Mouse (Mus musculus): ENCODE data around the gene Sspo. TPM values are rescaled to one million over a fixed set of nuclear protein-coding genes. Genes with fewer than 3 reads are reported as not detected.

Sspo gene
- 2.5 TPM for polyA plus RNA-seq (2012; fragmentation: generic; extraction: Trizol)

DNA sequence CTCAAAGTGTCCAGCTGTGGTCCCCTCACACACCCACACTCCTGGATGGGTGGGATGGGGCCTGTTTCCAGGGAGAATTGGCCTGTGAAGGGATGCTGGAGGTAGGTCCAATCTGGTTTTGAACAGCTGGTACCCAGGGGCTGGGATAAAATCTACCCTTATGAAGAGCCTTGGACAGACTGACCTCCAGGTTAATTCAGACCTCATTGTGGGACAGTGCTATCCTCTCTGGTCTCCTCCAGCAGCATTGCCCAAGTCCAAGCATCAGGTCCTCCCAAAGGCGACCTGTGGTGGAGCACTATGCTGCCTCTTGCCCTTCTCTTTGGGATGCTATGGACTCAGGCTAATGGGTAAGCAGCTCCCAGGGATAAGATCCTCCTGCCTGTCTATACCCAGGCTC lies at the start of gene Sspo:
Gene Sspo (plus strand): TSS at position 301 of the 400 bp plus-strand sequence.
- Histone ChIP-seq H3K36me3 (ENCODE audit: control insufficient read depth, insufficient read depth) (no peaks in the 10 kb centered on the region), H3K79me2 (ENCODE audit: control insufficient read depth, insufficient read depth) (no peaks in the 10 kb centered on the region), H3K4me3 (no peak within 1 kb of the TSS), H3ac (ENCODE audit: control insufficient read depth, insufficient read length) (no peak within 1 kb of the TSS), H3K4me2 (ENCODE audit: low read depth) (no peak within 1 kb of the TSS), H3K27me3 (ENCODE audit: control insufficient read depth, insufficient read depth, insufficient read length) (peaks cover 7% of the 10 kb centered on the region)
- no peak for TF ChIP-seq POLR2A (IDR thresholded peaks at IDR 0.05; ENCODE audit: insufficient read length, low read depth)
- no peak for TF ChIP-seq E2F4 (IDR thresholded peaks at IDR 0.05; ENCODE audit: insufficient read depth)
- no peak for TF ChIP-seq MYOG (IDR thresholded peaks at IDR 0.05; ENCODE audit: control insufficient read depth in 1 of 3, insufficient read depth in 1 of 3, insufficient read length in 2 of 3, low read depth in 2 of 3)
- no peak for TF ChIP-seq USF1 (IDR thresholded peaks at IDR 0.05; ENCODE audit: low read depth)
- TF ChIP-seq POLR2AphosphoS2 (IDR thresholded peaks at IDR 0.05; ENCODE audit: insufficient read length, low read depth), result no peak
- no peak for TF ChIP-seq TCF3 (IDR thresholded peaks at IDR 0.05; ENCODE audit: insufficient read length, low read depth)
- no peak for TF ChIP-seq SRF (IDR thresholded peaks at IDR 0.05; ENCODE audit: control insufficient read depth, insufficient read length, low read depth)
- no peak for TF ChIP-seq MYOD1 (IDR thresholded peaks at IDR 0.05; ENCODE audit: control insufficient read depth in 1 of 3, insufficient read length in 2 of 3, low read depth in 2 of 3)
- no peak for TF ChIP-seq CEBPB (IDR thresholded peaks at IDR 0.05; ENCODE audit: insufficient read depth, poor library complexity, severe bottlenecking)
- TF ChIP-seq REST (IDR thresholded peaks at IDR 0.05; ENCODE audit: insufficient read depth, insufficient read length), result no peak
- no peak for TF ChIP-seq TCF12 (IDR thresholded peaks at IDR 0.05; ENCODE audit: insufficient read depth, poor library complexity, severe bottlenecking)
- TF ChIP-seq MAX (IDR thresholded peaks at IDR 0.05; ENCODE audit: low read depth), result no peak

DNA sequence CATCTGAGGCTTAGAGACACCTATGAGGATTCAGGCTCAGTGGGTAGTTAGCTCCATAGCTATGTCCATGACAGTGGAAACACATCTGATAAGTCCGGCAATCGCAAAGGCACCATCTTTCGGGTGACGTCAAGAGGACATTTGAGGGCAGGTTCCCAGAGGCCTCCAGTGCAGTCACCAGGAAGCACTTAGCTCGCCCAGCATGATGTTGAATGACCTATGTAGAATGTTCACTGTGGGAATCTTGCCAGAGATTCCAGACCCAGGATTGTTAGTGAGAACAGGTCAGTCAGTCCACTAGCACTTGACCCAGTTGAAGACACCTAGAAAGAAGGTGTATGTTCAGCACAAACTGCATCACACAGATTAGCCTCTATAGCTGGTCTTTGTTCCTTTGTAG lies 48.1 kb upstream of the Sspo start:
- Histone ChIP-seq H3K4me3 (no peak overlapping the region), H3K27me3 (ENCODE audit: control insufficient read depth, insufficient read depth, insufficient read length) (no peaks in the 10 kb centered on the region), H3ac (ENCODE audit: control insufficient read depth, insufficient read length) (no peak overlapping the region), H3K36me3 (ENCODE audit: control insufficient read depth, insufficient read depth) (no peaks in the 10 kb centered on the region), H3K4me2 (ENCODE audit: low read depth) (no peak overlapping the region), H3K79me2 (ENCODE audit: control insufficient read depth, insufficient read depth) (no peaks in the 10 kb centered on the region)
- TF ChIP-seq USF1 (IDR thresholded peaks at IDR 0.05; ENCODE audit: low read depth), result no peak
- no peak for TF ChIP-seq SRF (IDR thresholded peaks at IDR 0.05; ENCODE audit: control insufficient read depth, insufficient read length, low read depth)
- TF ChIP-seq TCF12 (IDR thresholded peaks at IDR 0.05; ENCODE audit: insufficient read depth, poor library complexity, severe bottlenecking), result no peak
- TF ChIP-seq POLR2A (IDR thresholded peaks at IDR 0.05; ENCODE audit: insufficient read length, low read depth), result no peak
- TF ChIP-seq MYOG (IDR thresholded peaks at IDR 0.05; ENCODE audit: control insufficient read depth in 1 of 3, insufficient read depth in 1 of 3, insufficient read length in 2 of 3, low read depth in 2 of 3), result no peak

DNA sequence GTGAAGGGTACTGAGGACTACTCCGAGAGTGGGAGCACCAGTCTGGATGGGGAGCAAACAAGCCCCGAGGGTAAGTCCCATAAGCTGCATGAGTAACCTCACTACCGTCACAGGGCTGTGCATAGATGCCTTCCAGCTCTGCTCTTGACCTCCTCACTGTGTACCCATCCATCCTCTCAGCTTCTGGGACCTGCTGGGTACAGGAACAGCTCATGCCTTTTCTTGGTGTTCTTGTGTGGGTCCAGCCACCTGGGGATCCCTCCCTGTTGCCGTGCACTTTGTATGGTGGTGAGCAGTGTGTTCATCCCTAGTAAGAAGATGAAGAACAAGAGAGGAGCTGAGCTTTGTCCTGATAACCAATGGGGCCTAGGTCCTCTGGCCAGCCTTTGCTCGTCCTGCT lies 44.0 kb upstream of the Sspo start:
- no peaks in the 10 kb centered on the region for H3K27me3 ChIP-seq (ENCODE audit: control insufficient read depth, insufficient read depth, insufficient read length)
- TF ChIP-seq TCF3 (IDR thresholded peaks at IDR 0.05; ENCODE audit: insufficient read length, low read depth) (no peak), E2F4 (IDR thresholded peaks at IDR 0.05; ENCODE audit: insufficient read depth) (no peak), REST (IDR thresholded peaks at IDR 0.05; ENCODE audit: insufficient read depth, insufficient read length) (no peak), CEBPB (IDR thresholded peaks at IDR 0.05; ENCODE audit: insufficient read depth, poor library complexity, severe bottlenecking) (no peak), MAX (IDR thresholded peaks at IDR 0.05; ENCODE audit: low read depth) (no peak), MYOD1 (IDR thresholded peaks at IDR 0.05; ENCODE audit: control insufficient read depth in 1 of 3, insufficient read length in 2 of 3, low read depth in 2 of 3) (no peak)
- H3K79me2 ChIP-seq (ENCODE audit: control insufficient read depth, insufficient read depth), result no peaks in the 10 kb centered on the region
- H3K4me2 ChIP-seq (ENCODE audit: low read depth), result no peak overlapping the region
- H3K4me3 ChIP-seq, result no peak overlapping the region
- H3K36me3 ChIP-seq (ENCODE audit: control insufficient read depth, insufficient read depth), result no peaks in the 10 kb centered on the region
- no peak overlapping the region for H3ac ChIP-seq (ENCODE audit: control insufficient read depth, insufficient read length)

DNA sequence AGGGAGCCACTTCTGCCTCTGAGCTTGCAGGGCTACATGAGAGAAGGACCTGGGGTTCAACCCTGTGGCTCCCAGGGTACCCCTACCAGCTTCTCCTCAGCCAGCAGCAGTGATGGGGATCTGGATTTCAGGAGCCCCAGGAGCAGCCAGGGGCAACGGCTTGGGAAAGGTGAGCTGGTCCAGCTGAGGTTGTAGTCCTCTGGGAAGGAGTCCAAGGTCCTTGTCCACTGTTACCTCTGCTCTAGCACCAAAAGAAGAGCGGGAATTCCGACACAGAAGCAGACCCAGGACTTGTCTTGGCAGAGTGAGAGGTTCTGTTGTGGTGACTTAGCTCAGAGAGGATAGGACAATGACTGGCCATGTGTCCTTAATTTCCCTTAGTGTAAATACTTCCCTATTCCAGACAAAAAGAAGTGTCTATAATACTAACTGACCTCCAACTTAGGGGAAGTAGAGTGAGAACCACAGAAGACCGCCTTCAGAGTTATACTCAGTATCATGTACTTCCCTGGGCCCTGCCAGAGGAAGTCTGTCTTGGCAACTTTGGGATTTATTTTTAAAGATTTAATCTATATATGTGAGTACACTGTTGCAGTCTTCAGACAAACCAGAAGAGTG lies 38.2 kb upstream of the Sspo start:
- H3K4me3 ChIP-seq, result no peak overlapping the region
- H3K27me3 ChIP-seq (ENCODE audit: control insufficient read depth, insufficient read depth, insufficient read length), result no peaks in the 10 kb centered on the region
- no peaks in the 10 kb centered on the region for H3K79me2 ChIP-seq (ENCODE audit: control insufficient read depth, insufficient read depth)
- no peak overlapping the region for H3K4me2 ChIP-seq (ENCODE audit: low read depth)
- H3K36me3 ChIP-seq (ENCODE audit: control insufficient read depth, insufficient read depth), result no peaks in the 10 kb centered on the region
- no peak overlapping the region for H3ac ChIP-seq (ENCODE audit: control insufficient read depth, insufficient read length)
- TF ChIP-seq POLR2A (IDR thresholded peaks at IDR 0.05; ENCODE audit: insufficient read length, low read depth) (no peak), SRF (IDR thresholded peaks at IDR 0.05; ENCODE audit: control insufficient read depth, insufficient read length, low read depth) (no peak), CEBPB (IDR thresholded peaks at IDR 0.05; ENCODE audit: insufficient read depth, poor library complexity, severe bottlenecking) (no peak), TCF3 (IDR thresholded peaks at IDR 0.05; ENCODE audit: insufficient read length, low read depth) (no peak), MYOD1 (IDR thresholded peaks at IDR 0.05; ENCODE audit: control insufficient read depth in 1 of 3, insufficient read length in 2 of 3, low read depth in 2 of 3) (no peak), MAX (IDR thresholded peaks at IDR 0.05; ENCODE audit: low read depth) (no peak), POLR2AphosphoS2 (IDR thresholded peaks at IDR 0.05; ENCODE audit: insufficient read length, low read depth) (no peak), MYOG (IDR thresholded peaks at IDR 0.05; ENCODE audit: control insufficient read depth in 1 of 3, insufficient read depth in 1 of 3, insufficient read length in 2 of 3, low read depth in 2 of 3) (no peak), REST (IDR thresholded peaks at IDR 0.05; ENCODE audit: insufficient read depth, insufficient read length) (no peak), USF1 (IDR thresholded peaks at IDR 0.05; ENCODE audit: low read depth) (no peak), TCF12 (IDR thresholded peaks at IDR 0.05; ENCODE audit: insufficient read depth, poor library complexity, severe bottlenecking) (no peak), E2F4 (IDR thresholded peaks at IDR 0.05; ENCODE audit: insufficient read depth) (no peak)

DNA sequence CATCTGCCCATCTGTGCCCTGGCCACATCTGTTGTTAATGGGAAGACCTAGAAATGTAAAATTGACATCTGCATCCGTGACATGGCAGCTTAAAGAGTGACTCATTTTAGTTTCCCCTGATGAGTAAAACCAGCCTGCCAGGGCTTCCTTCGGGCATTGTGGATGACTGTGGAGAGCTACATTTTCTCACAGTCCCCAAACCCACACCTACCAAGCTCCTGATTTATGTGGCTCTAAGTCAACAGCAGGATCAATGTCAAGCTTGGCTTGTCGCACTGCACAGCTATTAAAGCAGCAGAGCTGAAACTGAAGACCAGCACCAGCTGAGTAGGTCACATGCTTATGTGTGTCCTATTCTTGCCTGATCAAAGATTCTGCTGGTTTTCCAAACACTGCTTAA lies 37.5 kb upstream of the Sspo start:
- H3K4me3 ChIP-seq, result no peak overlapping the region
- no peaks in the 10 kb centered on the region for H3K36me3 ChIP-seq (ENCODE audit: control insufficient read depth, insufficient read depth)

More for the DNA sequence above, 37.5 kb upstream of the Sspo start:
- no peak for TF ChIP-seq E2F4 (IDR thresholded peaks at IDR 0.05; ENCODE audit: insufficient read depth)
- TF ChIP-seq MYOG (IDR thresholded peaks at IDR 0.05; ENCODE audit: control insufficient read depth in 1 of 3, insufficient read depth in 1 of 3, insufficient read length in 2 of 3, low read depth in 2 of 3), result no peak
- TF ChIP-seq MAX (IDR thresholded peaks at IDR 0.05; ENCODE audit: low read depth), result no peak
- TF ChIP-seq SRF (IDR thresholded peaks at IDR 0.05; ENCODE audit: control insufficient read depth, insufficient read length, low read depth), result no peak
- TF ChIP-seq POLR2AphosphoS2 (IDR thresholded peaks at IDR 0.05; ENCODE audit: insufficient read length, low read depth), result no peak
- no peak for TF ChIP-seq TCF3 (IDR thresholded peaks at IDR 0.05; ENCODE audit: insufficient read length, low read depth)
- no peak overlapping the region for H3K4me2 ChIP-seq (ENCODE audit: low read depth)
- no peak overlapping the region for H3ac ChIP-seq (ENCODE audit: control insufficient read depth, insufficient read length)
- H3K79me2 ChIP-seq (ENCODE audit: control insufficient read depth, insufficient read depth), result no peaks in the 10 kb centered on the region
- H3K27me3 ChIP-seq (ENCODE audit: control insufficient read depth, insufficient read depth, insufficient read length), result no peaks in the 10 kb centered on the region
